Comparison of ENCODE assay signal across 8 mouse cellular contexts in the genomic region with DNA sequence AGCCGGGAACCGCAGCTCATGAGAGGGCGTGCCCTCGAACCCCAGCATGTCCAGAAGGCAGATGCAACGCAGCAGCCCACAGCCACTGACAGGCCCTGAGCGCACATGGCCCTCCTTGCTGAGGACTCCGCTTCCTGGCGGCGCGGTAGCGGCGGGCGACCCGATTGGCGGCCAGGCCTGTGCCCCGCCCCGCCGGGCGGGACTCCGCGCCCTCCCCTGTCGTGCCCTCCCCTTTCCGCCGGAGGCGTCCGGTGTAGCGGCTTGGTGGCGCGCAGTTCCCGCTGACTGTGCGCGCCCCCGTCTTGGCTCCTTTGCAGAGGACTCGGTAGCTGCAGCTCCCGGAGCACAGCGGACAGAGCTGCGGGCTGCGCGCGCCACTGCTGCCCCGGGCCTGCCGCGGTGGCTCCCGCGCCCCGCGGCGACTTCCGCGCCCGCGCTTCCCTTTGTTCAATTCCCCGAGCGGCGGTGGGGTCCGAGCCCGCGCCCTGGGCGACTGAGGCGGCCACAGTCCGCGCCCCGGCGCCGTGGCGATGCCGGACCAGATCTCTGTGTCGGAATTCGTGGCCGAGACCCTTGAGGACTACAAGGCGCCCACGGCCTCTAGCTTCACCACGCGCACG.
DNase-seq lines count a peak whose midpoint lies in the region; ATAC-seq and TF ChIP-seq lines count a peak whose summit lies in the region.
"Not testable (repeated sequence)": the region's sequence is repeated elsewhere in the genome, so short reads cannot be mapped to it uniquely, and the experiment has no call there.

No protein-coding gene starts in this region.

- H3K27ac ChIP-seq in heart, embryonic 11.5 days (ENCODE audit: low read depth, low read length); kidney, adult 2 months (ENCODE audit: insufficient read depth, low read depth, low read length): not testable (repeated sequence)

- intact Hi-C loops in left cerebral cortex, postnatal 25 days (cut with DNase I) = not testable (repeated sequence)

- not testable (repeated sequence) for TF ChIP-seq CTCF in kidney, adult 2 months (conservative IDR thresholded peaks at IDR 0.05; ENCODE audit: insufficient read depth, insufficient read length, low read depth, low read length)

- not testable (repeated sequence) for ATAC-seq in heart, embryonic 11.5 days (replicated peaks; ENCODE audit: insufficient number of reproducible peaks, low FRiP score, low TSS enrichment)

- H3K4me3 ChIP-seq in heart, embryonic 11.5 days (ENCODE audit: low read depth, low read length) = peak overlapping the region; percentile 39
- not testable (repeated sequence) for H3K4me3 ChIP-seq in kidney, adult 2 months (ENCODE audit: insufficient read depth, low read depth, low read length)

- TF ChIP-seq POLR2A in kidney, adult 2 months (IDR thresholded peaks at IDR 0.05; ENCODE audit: low read depth, low read length) = not testable (repeated sequence)

- peak overlapping the region; percentile 43 for H3K4me2 ChIP-seq in heart, embryonic 11.5 days

- DNase-seq in adrenal gland, postnatal 14 days = peak; percentile 88
- peak; percentile 7 for DNase-seq in fibroblast of lung, adult 2 months (ENCODE audit: low read depth)
- peak; percentile 24 for DNase-seq in kidney, adult 2 months
- DNase-seq in left cerebral cortex, postnatal 25 days (ENCODE audit: low spot score in 2 of 2) = peak; percentile 52 to 79
- DNase-seq in lung, postnatal 4 days = peak; percentile 77 to 87
- DNase-seq in right cerebral cortex, postnatal 14 days = peak; percentile 69
- peak; percentile 68 to 71 for DNase-seq in urinary bladder, adult 18-20 months (ENCODE audit: low spot score in 2 of 2)

- H3K9ac ChIP-seq in heart, embryonic 11.5 days (ENCODE audit: low read depth, low read length) = 0 out of 2 replicates have a peak overlapping the region, but pooled peaks have one; percentile 34

- not testable (repeated sequence) for H3K27me3 ChIP-seq in heart, embryonic 11.5 days (ENCODE audit: control insufficient read depth, insufficient read depth, low read length); kidney, adult 2 months (replicated peaks; ENCODE audit: control insufficient read depth, insufficient read depth, low read length)

- not testable (repeated sequence) for H3K4me1 ChIP-seq in heart, embryonic 11.5 days (ENCODE audit: control insufficient read depth, insufficient read depth, low read length); kidney, adult 2 months (ENCODE audit: control insufficient read depth, insufficient read depth, low read length)

- WGBS in heart, embryonic 11.5 days (ENCODE audit: insufficient replicate concordance) = 2% methylated on average over 46 of the region's 75 CpGs
- 14% methylated on average over 66 of the region's 75 CpGs for WGBS in kidney, adult 2 months

- H3K36me3 ChIP-seq in heart, embryonic 11.5 days (ENCODE audit: control insufficient read depth, insufficient read depth, low read length); kidney, adult 2 months (ENCODE audit: control insufficient read depth, insufficient read depth, low read length): not testable (repeated sequence)

- H3K9me3 ChIP-seq in heart, embryonic 11.5 days (replicated peaks; ENCODE audit: control insufficient read depth, low read length) = not testable (repeated sequence)

Comparison
In these comparisons a context has a peak if more than half of its experiments do, and no peak if none do; other contexts are left out.
1. DNase-seq: peak in every context shown above with its lines; median percentile 88 in adrenal gland, postnatal 14 days; 82 in lung, postnatal 4 days; 70 in urinary bladder, adult 18-20 months; 69 in right cerebral cortex, postnatal 14 days; 66 in left cerebral cortex, postnatal 25 days; 24 in kidney, adult 2 months; 7 in fibroblast of lung, adult 2 months.